In genomic region chr9:56938374-56938773, GRCm38 (mm10) we compare ENCODE assay signal across 8 mouse cellular contexts. TPM values are rescaled to one million over a fixed set of nuclear protein-coding genes. Genes with fewer than 3 reads are reported as not detected.
A peak's percentile ranks its signal among the peaks of the same experiment; 100 is the strongest.
DNase-seq lines count a peak whose midpoint lies in the region; ATAC-seq lines count a peak whose summit lies in the region.

No protein-coding gene starts in this region.

- no peaks in the 10 kb centered on the region for H3K9me3 ChIP-seq in embryonic facial prominence, embryonic 14.5 days (ENCODE audit: control insufficient read depth, low read length)
- H3K9me3 ChIP-seq in hindbrain, embryonic 15.5 days, result no peaks in the 10 kb centered on the region
- no peaks in the 10 kb centered on the region for H3K9me3 ChIP-seq in liver, embryonic 16.5 days (replicated peaks; ENCODE audit: control insufficient read depth, low read length)
- H3K9me3 ChIP-seq in stomach, embryonic 14.5 days (ENCODE audit: control insufficient read depth, low read depth, low read length), result no peaks in the 10 kb centered on the region

- no peaks in the 10 kb centered on the region for H3K27me3 ChIP-seq in embryonic facial prominence, embryonic 14.5 days (replicated peaks; ENCODE audit: control insufficient read depth, insufficient read depth, low read length)
- no peaks in the 10 kb centered on the region for H3K27me3 ChIP-seq in hindbrain, embryonic 15.5 days
- H3K27me3 ChIP-seq in liver, embryonic 16.5 days (ENCODE audit: control insufficient read depth, insufficient read depth, low read depth, low read length), result no peaks in the 10 kb centered on the region
- H3K27me3 ChIP-seq in stomach, embryonic 14.5 days (ENCODE audit: control insufficient read depth, insufficient read depth, low read length), result no peaks in the 10 kb centered on the region

- DNase-seq in embryo, embryonic 10.5 days (ENCODE audit: low spot score), result peak; percentile 33
- no peak for DNase-seq in embryo, embryonic 10 days (ENCODE audit: low spot score)
- DNase-seq in embryonic facial prominence, embryonic 14.5 days (ENCODE audit: low spot score), result peak; percentile 59
- no peak for DNase-seq in spleen, adult 12 weeks (ENCODE audit: low spot score)
- no peak for DNase-seq in urinary bladder, postnatal 10 days (ENCODE audit: low spot score)

- peak overlapping the region; percentile 76 for H3K4me2 ChIP-seq in embryonic facial prominence, embryonic 14.5 days (ENCODE audit: low read depth, low read length)
- H3K4me2 ChIP-seq in hindbrain, embryonic 15.5 days, result peak overlapping the region; percentile 78
- peak overlapping the region; percentile 89 for H3K4me2 ChIP-seq in liver, embryonic 16.5 days (ENCODE audit: low read depth, low read length)
- peak overlapping the region; percentile 83 for H3K4me2 ChIP-seq in stomach, embryonic 14.5 days (replicated peaks; ENCODE audit: low read depth, low read length)

- H3K4me3 ChIP-seq in embryonic facial prominence, embryonic 14.5 days (ENCODE audit: low read depth, low read length), result peak overlapping the region; percentile 63
- H3K4me3 ChIP-seq in hindbrain, embryonic 15.5 days, result peak overlapping the region; percentile 82
- peak overlapping the region; percentile 79 for H3K4me3 ChIP-seq in liver, embryonic 16.5 days (ENCODE audit: low read depth, low read length)
- peak overlapping the region; percentile 76 for H3K4me3 ChIP-seq in stomach, embryonic 14.5 days (ENCODE audit: low read depth, low read length)

- peak overlapping the region; percentile 93 for H3K27ac ChIP-seq in embryonic facial prominence, embryonic 14.5 days (replicated peaks; ENCODE audit: low read depth, low read length)
- peak overlapping the region; percentile 93 for H3K27ac ChIP-seq in hindbrain, embryonic 15.5 days (replicated peaks)
- H3K27ac ChIP-seq in liver, embryonic 16.5 days (ENCODE audit: low read length), result 0 out of 2 replicates have a peak overlapping the region, but pooled peaks have one; percentile 86
- peak overlapping the region; percentile 29; the same call in 1 of the 2 replicates for H3K27ac ChIP-seq in stomach, embryonic 14.5 days (ENCODE audit: low read length)

- peaks cover 11% of the 10 kb centered on the region for H3K4me1 ChIP-seq in embryonic facial prominence, embryonic 14.5 days (ENCODE audit: control insufficient read depth, insufficient read depth, low read length)
- peaks cover 24% of the 10 kb centered on the region for H3K4me1 ChIP-seq in hindbrain, embryonic 15.5 days (replicated peaks)
- peaks cover 12% of the 10 kb centered on the region for H3K4me1 ChIP-seq in liver, embryonic 16.5 days (ENCODE audit: control insufficient read depth, low read depth, low read length)
- H3K4me1 ChIP-seq in stomach, embryonic 14.5 days (ENCODE audit: control insufficient read depth, insufficient read depth, low read length), result peaks cover 6% of the 10 kb centered on the region; the same call in 1 of the 2 replicates

- ATAC-seq in embryonic facial prominence, embryonic 14.5 days (ENCODE audit: low read depth), result no peak
- ATAC-seq in hindbrain, embryonic 15.5 days (ENCODE audit: low FRiP score, low read depth), result no peak
- no peak for ATAC-seq in liver, embryonic 16.5 days (ENCODE audit: low read depth)
- no peak for ATAC-seq in stomach, embryonic 14.5 days (ENCODE audit: insufficient number of reproducible peaks, insufficient read depth, low FRiP score, low read depth)

- H3K9ac ChIP-seq in embryonic facial prominence, embryonic 14.5 days (ENCODE audit: low read depth, low read length), result peak overlapping the region; percentile 81
- peak overlapping the region; percentile 86 for H3K9ac ChIP-seq in hindbrain, embryonic 15.5 days
- H3K9ac ChIP-seq in liver, embryonic 16.5 days (ENCODE audit: low read depth, low read length), result peak overlapping the region; percentile 74
- H3K9ac ChIP-seq in stomach, embryonic 14.5 days (replicated peaks; ENCODE audit: low read depth, low read length), result peak overlapping the region; percentile 72

- H3K36me3 ChIP-seq in embryonic facial prominence, embryonic 14.5 days (ENCODE audit: control insufficient read depth, insufficient read depth, low read length), result no peaks in the 10 kb centered on the region; the same call in 1 of the 2 replicates
- H3K36me3 ChIP-seq in hindbrain, embryonic 15.5 days, result no peaks in the 10 kb centered on the region
- no peaks in the 10 kb centered on the region for H3K36me3 ChIP-seq in liver, embryonic 16.5 days (ENCODE audit: control insufficient read depth, insufficient read depth)
- no peaks in the 10 kb centered on the region; the same call in 1 of the 2 replicates for H3K36me3 ChIP-seq in stomach, embryonic 14.5 days (ENCODE audit: control insufficient read depth, insufficient read depth, low read length)

- WGBS in embryonic facial prominence, embryonic 14.5 days, result 2% methylated on average over 7 of the region's 7 CpGs
- WGBS in hindbrain, embryonic 15.5 days, result 4% methylated on average over 7 of the region's 7 CpGs
- under 1% methylated on average over 7 of the region's 7 CpGs for WGBS in liver, embryonic 16.5 days (ENCODE audit: insufficient replicate concordance)
- WGBS in stomach, embryonic 14.5 days, result 1% methylated on average over 7 of the region's 7 CpGs

RNA-seq across cellular contexts. Expression of gene Imp3, which starts 1.1 kb away (rescaled TPM):
- polyA plus RNA-seq in embryonic facial prominence, embryonic 14.5 days (2014; fragmentation: Nextera tagmentation; extraction: Ambion mirVana), result 78.0 and 81.0 TPM in 2 replicates
- 70.5 and 70.7 TPM in 2 replicates for polyA plus RNA-seq in hindbrain, embryonic 15.5 days (2015; fragmentation: Nextera tagmentation; extraction: Ambion mirVana)
- polyA plus RNA-seq in liver, embryonic 16.5 days (2015; fragmentation: Nextera tagmentation; extraction: Ambion mirVana), result 38.1 and 42.0 TPM in 2 replicates
- 76.8 and 78.1 TPM in 2 replicates for polyA plus RNA-seq in stomach, embryonic 14.5 days (2014; fragmentation: Nextera tagmentation; extraction: Ambion mirVana)

RNA-seq across cellular contexts. Expression of gene Snx33, which starts 10.2 kb away (rescaled TPM):
- polyA plus RNA-seq in embryonic facial prominence, embryonic 14.5 days (2014; fragmentation: Nextera tagmentation; extraction: Ambion mirVana), result 7.8 and 8.2 TPM in 2 replicates
- polyA plus RNA-seq in hindbrain, embryonic 15.5 days (2015; fragmentation: Nextera tagmentation; extraction: Ambion mirVana), result 2.8 and 3.1 TPM in 2 replicates
- 1.8 and 1.9 TPM in 2 replicates for polyA plus RNA-seq in liver, embryonic 16.5 days (2015; fragmentation: Nextera tagmentation; extraction: Ambion mirVana)
- 8.8 and 9.5 TPM in 2 replicates for polyA plus RNA-seq in stomach, embryonic 14.5 days (2014; fragmentation: Nextera tagmentation; extraction: Ambion mirVana)

RNA-seq across cellular contexts. Expression of gene Snupn, which starts 12.3 kb away (rescaled TPM):
- polyA plus RNA-seq in embryonic facial prominence, embryonic 14.5 days (2014; fragmentation: Nextera tagmentation; extraction: Ambion mirVana), result 22.2 and 23.6 TPM in 2 replicates
- polyA plus RNA-seq in hindbrain, embryonic 15.5 days (2015; fragmentation: Nextera tagmentation; extraction: Ambion mirVana), result 27.6 and 27.8 TPM in 2 replicates
- 7.1 and 7.8 TPM in 2 replicates for polyA plus RNA-seq in liver, embryonic 16.5 days (2015; fragmentation: Nextera tagmentation; extraction: Ambion mirVana)
- polyA plus RNA-seq in stomach, embryonic 14.5 days (2014; fragmentation: Nextera tagmentation; extraction: Ambion mirVana), result 19.5 and 21.9 TPM in 2 replicates

RNA-seq across cellular contexts. Expression of gene Ptpn9, which starts 56.3 kb away (rescaled TPM):
- 32.9 and 33.7 TPM in 2 replicates for polyA plus RNA-seq in embryonic facial prominence, embryonic 14.5 days (2014; fragmentation: Nextera tagmentation; extraction: Ambion mirVana)
- 25.4 and 30.1 TPM in 2 replicates for polyA plus RNA-seq in hindbrain, embryonic 15.5 days (2015; fragmentation: Nextera tagmentation; extraction: Ambion mirVana)
- polyA plus RNA-seq in liver, embryonic 16.5 days (2015; fragmentation: Nextera tagmentation; extraction: Ambion mirVana), result 2.7 and 3.1 TPM in 2 replicates
- 28.0 and 32.6 TPM in 2 replicates for polyA plus RNA-seq in stomach, embryonic 14.5 days (2014; fragmentation: Nextera tagmentation; extraction: Ambion mirVana)

Comparison
In these comparisons a context has a peak if more than half of its experiments do, and no peak if none do; other contexts are left out.
1. DNase-seq: peak in embryo, embryonic 10.5 days (single experiment) and embryonic facial prominence, embryonic 14.5 days (single experiment); none in embryo, embryonic 10 days (single experiment), spleen, adult 12 weeks (single experiment) and urinary bladder, postnatal 10 days (single experiment).
2. H3K27ac ChIP-seq: peak in every context shown above with its lines; median percentile 93 in embryonic facial prominence, embryonic 14.5 days; 93 in hindbrain, embryonic 15.5 days; 86 in liver, embryonic 16.5 days; 29 in stomach, embryonic 14.5 days.
3. Peak in every context shown above with its lines, with median percentiles within 50 percentile points of each other: H3K4me2 ChIP-seq, H3K4me3 ChIP-seq and H3K9ac ChIP-seq.